Mouse (Mus musculus): ENCODE measurements at regions not wholly inside any gene's neighbourhood (a gene's known extent, or its start where the extent isn't known, plus 50 kb on each side); places are given as distances from the start of the nearest gene placed in this dataset.

DNA sequence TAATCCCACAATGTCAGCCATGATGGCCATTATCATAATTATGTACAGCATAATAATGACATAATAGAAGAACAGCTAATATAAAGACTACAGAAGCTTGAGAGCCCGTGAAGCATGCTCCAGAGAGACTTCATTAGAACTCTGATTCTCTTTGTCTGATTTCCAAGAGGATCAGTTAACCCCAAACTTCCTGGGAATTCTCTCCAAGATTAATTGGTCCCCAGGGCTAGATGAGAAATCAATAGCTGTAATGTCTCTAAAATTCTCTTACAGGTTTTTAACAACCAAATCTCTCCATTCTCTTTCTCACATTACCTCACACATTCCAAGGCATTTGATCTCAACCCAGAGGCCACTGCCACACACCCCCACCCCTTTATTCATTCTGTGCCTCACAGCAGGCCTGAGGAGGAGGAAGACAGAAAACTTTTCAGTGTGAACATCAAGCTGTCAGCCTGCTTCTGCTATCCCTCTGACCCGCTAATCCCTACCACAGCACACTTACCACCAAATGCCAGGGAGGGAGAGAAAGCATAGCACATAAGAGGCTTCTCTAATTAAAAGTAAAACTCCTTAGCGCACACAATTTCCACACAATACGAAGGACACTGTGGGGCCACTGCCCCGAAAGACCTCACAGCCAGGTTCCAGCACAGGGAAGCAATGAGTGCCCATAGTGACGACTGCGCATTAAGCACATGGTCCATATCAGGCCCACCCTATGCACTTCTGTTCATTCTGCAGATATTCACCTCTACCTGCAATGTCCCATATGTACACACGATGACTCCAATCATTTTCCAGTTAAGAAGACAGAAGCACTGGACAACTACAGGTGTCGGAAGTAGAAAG lies 60.4 kb upstream of the Adamts3 start:
- ChIA-PET CTCF (no interaction called here), POLR2A (no interaction called here)
- TF ChIP-seq CTCF (IDR thresholded peaks at IDR 0.05) = no peak
- DNase-seq (ENCODE audit: low read depth, low spot score) = no peak
- in situ Hi-C loops (cut with MboI; ENCODE audit: low pct_unique_long_range_greater_than_20kb) = no loop called here
- peaks cover 3% of the 10 kb centered on the region for H3K27me3 ChIP-seq
- ATAC-seq = no peak

DNA sequence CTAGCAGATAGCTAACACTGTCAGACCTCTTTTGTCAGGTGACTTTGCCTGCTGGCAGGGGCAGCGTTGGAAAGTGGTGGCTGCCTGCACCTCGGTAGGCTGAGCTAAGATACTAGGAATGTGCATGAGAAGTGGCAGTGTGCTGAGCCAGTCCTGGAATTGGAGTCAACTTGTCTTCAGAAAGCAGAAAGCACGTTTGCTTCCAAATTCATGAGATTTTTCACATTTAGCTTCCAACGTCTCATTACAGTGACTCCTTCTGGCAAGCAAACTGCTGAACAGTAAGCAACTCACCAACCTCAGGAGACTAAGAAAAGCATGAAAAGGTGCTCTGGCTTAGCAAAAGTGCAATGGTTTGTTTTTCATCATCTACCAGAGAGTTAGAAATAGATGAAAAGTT lies 59.1 kb upstream of the Adamts3 start:
- H3K27me3 ChIP-seq = peaks cover 3% of the 10 kb centered on the region
- POLR2A ChIA-PET = no interaction called here
- CTCF ChIA-PET = no interaction called here
- TF ChIP-seq CTCF (IDR thresholded peaks at IDR 0.05) = no peak
- ATAC-seq (no peak), DNase-seq (ENCODE audit: low read depth, low spot score) (no peak)
- in situ Hi-C loops (cut with MboI; ENCODE audit: low pct_unique_long_range_greater_than_20kb) = no loop called here

DNA sequence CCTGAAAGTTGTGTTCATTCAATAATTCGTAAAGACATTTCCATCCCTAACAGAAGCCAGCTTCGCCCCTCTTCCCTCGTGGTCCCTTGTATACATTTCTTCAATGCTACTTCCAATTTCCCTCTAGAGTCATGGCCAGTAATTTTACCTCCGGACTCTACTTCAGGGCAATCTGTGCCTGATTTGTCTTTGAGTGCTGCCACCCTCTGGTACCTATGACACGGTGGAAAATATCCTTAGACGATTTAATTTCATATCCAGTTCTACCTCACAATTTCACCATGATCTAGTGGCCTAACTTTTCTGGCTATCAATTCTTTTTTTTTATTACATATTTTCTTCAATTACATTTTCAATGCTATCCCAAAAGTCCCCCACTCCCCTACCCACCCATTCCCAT lies 49.9 kb upstream of the Adamts3 start:
- in situ Hi-C loops (cut with MboI; ENCODE audit: low pct_unique_long_range_greater_than_20kb) = no loop called here

More for the DNA sequence above, 49.9 kb upstream of the Adamts3 start:
- DNase-seq (ENCODE audit: low read depth, low spot score) = no peak
- TF ChIP-seq CTCF (IDR thresholded peaks at IDR 0.05) = no peak
- CTCF ChIA-PET = no interaction called here
- no peak for ATAC-seq
- no peaks in the 10 kb centered on the region for H3K27me3 ChIP-seq
- POLR2A ChIA-PET = no interaction called here

Measured in Patski (cell line).